Comparison of ENCODE assay signal across 8 mouse cellular contexts in genomic region chr11:119300246-119300935, GRCm38 (mm10). TPM values are rescaled to one million over a fixed set of nuclear protein-coding genes. Genes with fewer than 3 reads are reported as not detected.
A peak's percentile ranks its signal among the peaks of the same experiment; 100 is the strongest.
DNase-seq lines count a peak whose midpoint lies in the region; ATAC-seq and TF ChIP-seq lines count a peak whose summit lies in the region.

No protein-coding gene starts in this region.

- TF ChIP-seq CTCF in bone marrow, adult 2 months (IDR thresholded peaks at IDR 0.05; ENCODE audit: control insufficient read depth, insufficient read depth, low read length), result no peak

- H3K9ac ChIP-seq in kidney, embryonic 15.5 days, result peak overlapping the region; percentile 98
- peak overlapping the region; percentile 96 for H3K9ac ChIP-seq in hindbrain, embryonic 12.5 days
- peak overlapping the region; percentile 97 for H3K9ac ChIP-seq in midbrain, embryonic 12.5 days (replicated peaks)

- TF ChIP-seq POLR2A in bone marrow, adult 2 months (IDR thresholded peaks at IDR 0.05; ENCODE audit: borderline replicate concordance, control insufficient read depth, low read depth, low read length), result no peak

- H3K36me3 ChIP-seq in kidney, embryonic 15.5 days, result peaks cover 29% of the 10 kb centered on the region
- peaks cover 28% of the 10 kb centered on the region for H3K36me3 ChIP-seq in hindbrain, embryonic 12.5 days
- H3K36me3 ChIP-seq in midbrain, embryonic 12.5 days, result peaks cover 27% of the 10 kb centered on the region

- no peak; the same call in 1 of the 2 replicates for ATAC-seq in kidney, embryonic 15.5 days (replicated peaks; ENCODE audit: low FRiP score)
- no peak; the same call in 1 of the 2 replicates for ATAC-seq in hindbrain, embryonic 12.5 days (ENCODE audit: low FRiP score)
- no peak for ATAC-seq in midbrain, embryonic 12.5 days (ENCODE audit: low FRiP score, low read depth)

- peak overlapping the region; percentile 99 for H3K4me3 ChIP-seq in kidney, embryonic 15.5 days (replicated peaks)
- peak overlapping the region; percentile 96 for H3K4me3 ChIP-seq in bone marrow, adult 2 months (replicated peaks; ENCODE audit: control insufficient read depth, low read depth, low read length)
- peak overlapping the region; percentile 96 for H3K4me3 ChIP-seq in hindbrain, embryonic 12.5 days
- H3K4me3 ChIP-seq in midbrain, embryonic 12.5 days, result peak overlapping the region; percentile 99

- no peak for DNase-seq in kidney, postnatal 14 days
- DNase-seq in yolk sac, embryonic 10.5 days (ENCODE audit: low spot score), result no peak
- DNase-seq in spleen, adult 18-20 months, result no peak
- no peak for DNase-seq in urinary bladder, postnatal 4 days (ENCODE audit: low spot score in 2 of 2)

- H3K4me1 ChIP-seq in kidney, embryonic 15.5 days, result peaks cover 25% of the 10 kb centered on the region
- H3K4me1 ChIP-seq in bone marrow, adult 2 months (ENCODE audit: control insufficient read depth, insufficient read depth, low read length), result peaks cover 2% of the 10 kb centered on the region
- peaks cover 20% of the 10 kb centered on the region for H3K4me1 ChIP-seq in hindbrain, embryonic 12.5 days
- peaks cover 24% of the 10 kb centered on the region for H3K4me1 ChIP-seq in midbrain, embryonic 12.5 days

- no peaks in the 10 kb centered on the region for H3K9me3 ChIP-seq in kidney, embryonic 15.5 days (replicated peaks)
- no peaks in the 10 kb centered on the region for H3K9me3 ChIP-seq in hindbrain, embryonic 12.5 days (replicated peaks)
- no peaks in the 10 kb centered on the region for H3K9me3 ChIP-seq in midbrain, embryonic 12.5 days

- peak overlapping the region; percentile 93 for H3K4me2 ChIP-seq in kidney, embryonic 15.5 days
- H3K4me2 ChIP-seq in hindbrain, embryonic 12.5 days (replicated peaks), result peak overlapping the region; percentile 67
- peak overlapping the region; percentile 93 for H3K4me2 ChIP-seq in midbrain, embryonic 12.5 days (replicated peaks)

- H3K27me3 ChIP-seq in kidney, embryonic 15.5 days, result 0 out of 2 replicates have a peak, but pooled peaks cover 6% of the 10 kb centered on the region
- peaks cover 15% of the 10 kb centered on the region for H3K27me3 ChIP-seq in hindbrain, embryonic 12.5 days
- 0 out of 2 replicates have a peak, but pooled peaks cover 12% of the 10 kb centered on the region for H3K27me3 ChIP-seq in midbrain, embryonic 12.5 days

- 2% methylated on average over 31 of the region's 31 CpGs for WGBS in kidney, embryonic 15.5 days
- 2% methylated on average over 31 of the region's 31 CpGs for WGBS in bone marrow, adult 2 months
- 2% methylated on average over 31 of the region's 31 CpGs for WGBS in hindbrain, embryonic 12.5 days
- 2% methylated on average over 31 of the region's 31 CpGs for WGBS in midbrain, embryonic 12.5 days

- H3K27ac ChIP-seq in kidney, embryonic 15.5 days, result peak overlapping the region; percentile 96
- H3K27ac ChIP-seq in bone marrow, adult 2 months (ENCODE audit: control insufficient read depth, insufficient read depth, low read depth, low read length, poor library complexity), result peak overlapping the region; percentile 89; the same call in 1 of the 2 replicates
- peak overlapping the region; percentile 92 for H3K27ac ChIP-seq in hindbrain, embryonic 12.5 days
- H3K27ac ChIP-seq in midbrain, embryonic 12.5 days (replicated peaks), result peak overlapping the region; percentile 96

RNA-seq across cellular contexts. Expression of gene Eif4a3, which starts 0.5 kb away (rescaled TPM):
- polyA plus RNA-seq in kidney, embryonic 15.5 days (2015; fragmentation: Nextera tagmentation; extraction: Ambion mirVana), result 383 and 393 TPM in 2 replicates
- polyA plus RNA-seq in bone marrow, adult 2 months (2011; ENCODE audit: insufficient read depth, insufficient read length, low replicate concordance, missing spikeins), result 144 and 147 TPM in 2 replicates
- 291 and 294 TPM in 2 replicates for polyA plus RNA-seq in hindbrain, embryonic 12.5 days (2016; fragmentation: Nextera tagmentation; extraction: Ambion mirVana)
- polyA plus RNA-seq in midbrain, embryonic 12.5 days (2016; fragmentation: Nextera tagmentation; extraction: Ambion mirVana), result 326 and 341 TPM in 2 replicates

RNA-seq across cellular contexts. Expression of gene Card14, which starts 7.2 kb away (rescaled TPM):
- 0.23 and 0.46 TPM in 2 replicates for polyA plus RNA-seq in kidney, embryonic 15.5 days (2015; fragmentation: Nextera tagmentation; extraction: Ambion mirVana)
- polyA plus RNA-seq in bone marrow, adult 2 months (2011; ENCODE audit: insufficient read depth, insufficient read length, low replicate concordance, missing spikeins), result not detected in 2 replicates
- 0.07 and 0.27 TPM in 2 replicates for polyA plus RNA-seq in hindbrain, embryonic 12.5 days (2016; fragmentation: Nextera tagmentation; extraction: Ambion mirVana)
- 0.06 and 0.10 TPM in 2 replicates for polyA plus RNA-seq in midbrain, embryonic 12.5 days (2016; fragmentation: Nextera tagmentation; extraction: Ambion mirVana)

RNA-seq across cellular contexts. Expression of gene Gaa, which starts 32.7 kb away (rescaled TPM):
- 53.9 and 64.8 TPM in 2 replicates for polyA plus RNA-seq in kidney, embryonic 15.5 days (2015; fragmentation: Nextera tagmentation; extraction: Ambion mirVana)
- 6.5 and 18.1 TPM in 2 replicates for polyA plus RNA-seq in bone marrow, adult 2 months (2011; ENCODE audit: insufficient read depth, insufficient read length, low replicate concordance, missing spikeins)
- 49.3 and 52.4 TPM in 2 replicates for polyA plus RNA-seq in hindbrain, embryonic 12.5 days (2016; fragmentation: Nextera tagmentation; extraction: Ambion mirVana)
- 40.6 and 42.1 TPM in 2 replicates for polyA plus RNA-seq in midbrain, embryonic 12.5 days (2016; fragmentation: Nextera tagmentation; extraction: Ambion mirVana)

RNA-seq across cellular contexts. Expression of gene Sgsh, which starts 54.9 kb away (rescaled TPM):
- polyA plus RNA-seq in kidney, embryonic 15.5 days (2015; fragmentation: Nextera tagmentation; extraction: Ambion mirVana), result 6.6 and 8.9 TPM in 2 replicates
- 5.6 and 12.0 TPM in 2 replicates for polyA plus RNA-seq in bone marrow, adult 2 months (2011; ENCODE audit: insufficient read depth, insufficient read length, low replicate concordance, missing spikeins)
- 4.4 and 4.6 TPM in 2 replicates for polyA plus RNA-seq in hindbrain, embryonic 12.5 days (2016; fragmentation: Nextera tagmentation; extraction: Ambion mirVana)
- polyA plus RNA-seq in midbrain, embryonic 12.5 days (2016; fragmentation: Nextera tagmentation; extraction: Ambion mirVana), result 4.6 and 6.5 TPM in 2 replicates

RNA-seq across cellular contexts. Expression of gene Slc26a11, which starts 55.0 kb away (rescaled TPM):
- polyA plus RNA-seq in kidney, embryonic 15.5 days (2015; fragmentation: Nextera tagmentation; extraction: Ambion mirVana), result 8.7 and 10.8 TPM in 2 replicates
- polyA plus RNA-seq in bone marrow, adult 2 months (2011; ENCODE audit: insufficient read depth, insufficient read length, low replicate concordance, missing spikeins), result 3.3 and 6.2 TPM in 2 replicates
- polyA plus RNA-seq in hindbrain, embryonic 12.5 days (2016; fragmentation: Nextera tagmentation; extraction: Ambion mirVana), result 5.3 and 6.0 TPM in 2 replicates
- 4.2 and 6.1 TPM in 2 replicates for polyA plus RNA-seq in midbrain, embryonic 12.5 days (2016; fragmentation: Nextera tagmentation; extraction: Ambion mirVana)
